Mouse (Mus musculus): ENCODE results near the gene Arnt2. TPM values are rescaled to one million over a fixed set of nuclear protein-coding genes. Genes with fewer than 3 reads are reported as not detected.

The Arnt2 gene
- total and polyA plus RNA-seq, 3 experiments: 0.03 to 0.27 (median 0.17) TPM

- H3K79me2 ChIP-seq (replicated peaks; ENCODE audit: control insufficient read depth, extremely low read depth, insufficient read depth, poor library complexity, severe bottlenecking): no peaks in the 10 kb centered on the region
- no peak for DNase-seq (ENCODE audit: extremely low read depth)
- dilution Hi-C loops (cut with MboI; ENCODE audit: extremely low pct_ligation_motif_present, extremely low pct_unique_long_range_greater_than_20kb, low sequenced_read_pairs) (no loop called here), in situ Hi-C loops (cut with MboI; ENCODE audit: low pct_ligation_motif_present, low pct_unique_long_range_greater_than_20kb, low sequenced_read_pairs) (loop anchor here (25.0 kb wide), 1 partner anchor 109 kb away; the partner anchor contains the start of gene Abhd17c)
- no peaks in the 10 kb centered on the region for H3K27me3 ChIP-seq (replicated peaks)
- no peaks in the 10 kb centered on the region for H3K9me3 ChIP-seq (replicated peaks; ENCODE audit: low read length)
- TF ChIP-seq ZC3H11A (IDR thresholded peaks at IDR 0.05; ENCODE audit: low read depth, low read length) (no peak), ZMIZ1 (IDR thresholded peaks at IDR 0.05; ENCODE audit: low read depth, low read length) (no peak), POLR2AphosphoS2 (IDR thresholded peaks at IDR 0.05; ENCODE audit: low read depth, low read length) (no peak), JUN (IDR thresholded peaks at IDR 0.05; ENCODE audit: insufficient read depth, low read depth, low read length) (no peak), UBTF (IDR thresholded peaks at IDR 0.05; ENCODE audit: low read depth, low read length) (no peak), USF2 (conservative IDR thresholded peaks at IDR 0.05; ENCODE audit: low read depth, low read length) (no peak), RAD21 (IDR thresholded peaks at IDR 0.05; ENCODE audit: low read depth, low read length) (no peak), ELF1 (IDR thresholded peaks at IDR 0.05; ENCODE audit: low read depth, low read length) (no peak), IRF4 (IDR thresholded peaks at IDR 0.05; ENCODE audit: low read depth, low read length) (no peak), E2F4 (IDR thresholded peaks at IDR 0.05; ENCODE audit: insufficient replicate concordance, low read depth, low read length) (no peak), GABPA (IDR thresholded peaks at IDR 0.05; ENCODE audit: insufficient replicate concordance, low read depth, low read length) (no peak), MAFK (IDR thresholded peaks at IDR 0.05; ENCODE audit: insufficient replicate concordance, low read length) (no peak), RCOR1 (conservative IDR thresholded peaks at IDR 0.05; ENCODE audit: low read depth, low read length) (no peak), EP300 (IDR thresholded peaks at IDR 0.05; ENCODE audit: low read length) (no peak), JUND (conservative IDR thresholded peaks at IDR 0.05; ENCODE audit: low read depth, low read length) (no peak), TBP (conservative IDR thresholded peaks at IDR 0.05; ENCODE audit: low read depth, low read length) (no peak), ZKSCAN1 (IDR thresholded peaks at IDR 0.05; ENCODE audit: borderline replicate concordance, low read depth, low read length) (no peak), CHD1 (IDR thresholded peaks at IDR 0.05; ENCODE audit: low read depth, low read length) (no peak)
- no peak overlapping the region for H3K4me2 ChIP-seq (ENCODE audit: insufficient read depth, low read depth, poor library complexity, severe bottlenecking)
- H3K4me3 ChIP-seq (replicated peaks in 1 of 3; ENCODE audit: low read depth in 2 of 3, low read length in 2 of 3, poor library complexity in 1 of 3): no peak overlapping the region
- no peak overlapping the region for H3K27ac ChIP-seq (ENCODE audit: insufficient read depth, low read depth)
- peaks cover 12 to 13% of the 10 kb centered on the region in 2 experiments for H3K4me1 ChIP-seq (ENCODE audit: control insufficient read depth in 1 of 2, insufficient read depth in 2 of 2)
- H3K9ac ChIP-seq (ENCODE audit: insufficient read depth, low read depth): no peak overlapping the region
- no peaks in the 10 kb centered on the region for H3K36me3 ChIP-seq (replicated peaks in 1 of 2; ENCODE audit: control insufficient read depth in 1 of 2, insufficient read depth in 1 of 2, low read length in 1 of 2)
These were observed 138.5 kb downstream of the Arnt2 start for GRCm38 (mm10) chr7:84271429-84271828.

GRCm38 (mm10) chr7:84263466-84263865 lies 146.5 kb downstream of the Arnt2 start:
- dilution Hi-C loops (cut with MboI; ENCODE audit: extremely low pct_ligation_motif_present, extremely low pct_unique_long_range_greater_than_20kb, low sequenced_read_pairs): no loop called here
- Histone ChIP-seq H3K9ac (ENCODE audit: insufficient read depth, low read depth) (no peak overlapping the region), H3K79me2 (replicated peaks; ENCODE audit: control insufficient read depth, extremely low read depth, insufficient read depth, poor library complexity, severe bottlenecking) (no peaks in the 10 kb centered on the region), H3K36me3 (replicated peaks in 1 of 2; ENCODE audit: control insufficient read depth in 1 of 2, insufficient read depth in 1 of 2, low read length in 1 of 2) (no peaks in the 10 kb centered on the region), H3K27ac (ENCODE audit: insufficient read depth, low read depth) (no peak overlapping the region), H3K4me1 (ENCODE audit: control insufficient read depth in 1 of 2, insufficient read depth in 2 of 2) (peaks cover 2 to 4% of the 10 kb centered on the region in 2 experiments; a peak in 1 of 4 replicates), H3K9me3 (replicated peaks; ENCODE audit: low read length) (no peaks in the 10 kb centered on the region), H3K27me3 (replicated peaks) (no peaks in the 10 kb centered on the region), H3K4me3 (replicated peaks in 1 of 3; ENCODE audit: low read depth in 2 of 3, low read length in 2 of 3, poor library complexity in 1 of 3) (no peak overlapping the region), H3K4me2 (ENCODE audit: insufficient read depth, low read depth, poor library complexity, severe bottlenecking) (no peak overlapping the region)
- DNase-seq (ENCODE audit: extremely low read depth): no peak
- in situ Hi-C loops (cut with MboI; ENCODE audit: low pct_ligation_motif_present, low pct_unique_long_range_greater_than_20kb, low sequenced_read_pairs): loop anchor here (25.0 kb wide), 1 partner anchor 101 kb away; the partner anchor contains the start of gene Abhd17c
- TF ChIP-seq ELF1 (IDR thresholded peaks at IDR 0.05; ENCODE audit: low read depth, low read length) (no peak), MEF2A (IDR thresholded peaks at IDR 0.05; ENCODE audit: borderline replicate concordance, low read depth, low read length) (no peak), SIN3A (IDR thresholded peaks at IDR 0.05; ENCODE audit: low read length) (no peak), POLR2A (IDR thresholded peaks at IDR 0.05; ENCODE audit: low read depth, low read length) (no peak), ZNF384 (IDR thresholded peaks at IDR 0.05; ENCODE audit: low read depth, low read length) (no peak), MYC (IDR thresholded peaks at IDR 0.05; ENCODE audit: low read depth, low read length) (no peak), POLR2AphosphoS2 (IDR thresholded peaks at IDR 0.05; ENCODE audit: low read depth, low read length) (no peak), USF1 (IDR thresholded peaks at IDR 0.05; ENCODE audit: low read depth, low read length) (no peak), CTCF (conservative IDR thresholded peaks at IDR 0.05 in 1 of 2, IDR thresholded peaks at IDR 0.05 in 1 of 2; ENCODE audit: low read depth in 2 of 2, low read length in 2 of 2) (no peak), GABPA (IDR thresholded peaks at IDR 0.05; ENCODE audit: insufficient replicate concordance, low read depth, low read length) (no peak), RAD21 (IDR thresholded peaks at IDR 0.05; ENCODE audit: low read depth, low read length) (no peak), USF2 (conservative IDR thresholded peaks at IDR 0.05; ENCODE audit: low read depth, low read length) (no peak), MAZ (IDR thresholded peaks at IDR 0.05; ENCODE audit: low read depth, low read length) (no peak), MAX (IDR thresholded peaks at IDR 0.05; ENCODE audit: low read length) (no peak), RCOR1 (conservative IDR thresholded peaks at IDR 0.05; ENCODE audit: low read depth, low read length) (no peak), NELFE (IDR thresholded peaks at IDR 0.05; ENCODE audit: low read depth, low read length) (no peak), EP300 (IDR thresholded peaks at IDR 0.05; ENCODE audit: low read length) (no peak), HCFC1 (IDR thresholded peaks at IDR 0.05; ENCODE audit: low read depth, low read length) (no peak)
